Mouse (Mus musculus): ENCODE data around the gene Gm20388. TPM values are rescaled to one million over a fixed set of nuclear protein-coding genes. Genes with fewer than 3 reads are reported as not detected.

The Gm20388 gene
- polyA plus RNA-seq, 1 experiment = 28.1 TPM

DNA sequence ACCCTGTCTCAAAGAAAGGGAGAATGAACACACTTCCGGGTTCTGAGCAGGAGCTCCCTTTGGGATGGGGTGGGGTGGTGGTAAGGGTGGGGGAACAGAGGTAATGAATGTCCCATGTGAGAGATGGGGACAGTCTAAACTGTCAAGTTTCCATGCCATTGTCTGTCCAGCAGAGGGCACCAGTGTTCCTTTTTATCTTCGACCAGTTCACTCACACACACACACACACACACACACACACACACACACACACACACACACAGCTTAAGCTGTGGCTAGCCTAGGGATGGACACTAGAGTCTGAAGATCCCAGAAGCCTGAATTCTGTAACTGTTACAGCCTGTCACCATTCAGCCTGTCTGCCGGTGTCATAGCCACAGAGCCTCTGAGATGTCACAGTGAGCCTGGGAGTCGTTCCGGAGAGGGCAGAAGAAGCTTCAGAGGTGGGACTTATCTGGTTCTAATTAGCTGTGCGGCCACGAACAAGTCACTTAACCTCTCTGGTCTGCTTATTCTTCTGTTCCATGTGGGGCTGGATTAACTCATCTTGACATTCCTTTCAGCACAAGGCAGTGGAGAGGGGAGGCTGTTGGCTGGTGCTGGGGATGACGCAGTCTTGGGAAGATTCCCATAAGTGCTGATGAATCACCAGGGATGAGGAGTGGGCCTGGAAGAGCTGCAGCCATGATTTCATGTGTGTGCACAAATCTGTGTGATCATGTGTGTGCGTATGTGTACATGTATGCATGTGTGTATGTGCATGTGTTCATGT, 910.9 kb downstream of the Gm20388 start:
- Histone ChIP-seq H3K9me3 (replicated peaks; ENCODE audit: control insufficient read depth, insufficient read depth, low read length, poor library complexity, severe bottlenecking) (no peaks in the 10 kb centered on the region), H3K9ac (ENCODE audit: low read depth, poor library complexity, severe bottlenecking) (no peak overlapping the region), H3K36me3 (ENCODE audit: control insufficient read depth, insufficient read depth, low read length, poor library complexity, severe bottlenecking) (no peaks in the 10 kb centered on the region), H3K27me3 (ENCODE audit: control insufficient read depth, insufficient read depth, low read length, poor library complexity, severe bottlenecking) (no peaks in the 10 kb centered on the region), H3K27ac (ENCODE audit: insufficient read depth, low read length) (no peak overlapping the region), H3K4me3 (ENCODE audit: low read depth, low read length) (no peak overlapping the region), H3K4me1 (ENCODE audit: control insufficient read depth, insufficient read depth, low read length) (no peaks in the 10 kb centered on the region)
- TF ChIP-seq EP300 (IDR thresholded peaks at IDR 0.05; ENCODE audit: insufficient read depth, low read depth, low read length) (no peak), POLR2A (IDR thresholded peaks at IDR 0.05; ENCODE audit: insufficient read depth, low read length) (no peak), CTCF (IDR thresholded peaks at IDR 0.05; ENCODE audit: low read depth, low read length) (peak; percentile 49)

GRCm38 (mm10) chr8:120823331-120823730, 912.7 kb downstream of the Gm20388 start:
- TF ChIP-seq CTCF (IDR thresholded peaks at IDR 0.05; ENCODE audit: low read depth, low read length) (no peak), POLR2A (IDR thresholded peaks at IDR 0.05; ENCODE audit: insufficient read depth, low read length) (no peak), EP300 (IDR thresholded peaks at IDR 0.05; ENCODE audit: insufficient read depth, low read depth, low read length) (no peak)
- no peaks in the 10 kb centered on the region for H3K36me3 ChIP-seq (ENCODE audit: control insufficient read depth, insufficient read depth, low read length, poor library complexity, severe bottlenecking)
- no peaks in the 10 kb centered on the region for H3K9me3 ChIP-seq (replicated peaks; ENCODE audit: control insufficient read depth, insufficient read depth, low read length, poor library complexity, severe bottlenecking)
- H3K9ac ChIP-seq (ENCODE audit: low read depth, poor library complexity, severe bottlenecking) = no peak overlapping the region
- H3K27me3 ChIP-seq (ENCODE audit: control insufficient read depth, insufficient read depth, low read length, poor library complexity, severe bottlenecking) = no peaks in the 10 kb centered on the region
- H3K4me3 ChIP-seq (ENCODE audit: low read depth, low read length) = no peak overlapping the region
- peaks cover 3% of the 10 kb centered on the region for H3K4me1 ChIP-seq (ENCODE audit: control insufficient read depth, insufficient read depth, low read length)
- no peak overlapping the region for H3K27ac ChIP-seq (ENCODE audit: insufficient read depth, low read length)

DNA sequence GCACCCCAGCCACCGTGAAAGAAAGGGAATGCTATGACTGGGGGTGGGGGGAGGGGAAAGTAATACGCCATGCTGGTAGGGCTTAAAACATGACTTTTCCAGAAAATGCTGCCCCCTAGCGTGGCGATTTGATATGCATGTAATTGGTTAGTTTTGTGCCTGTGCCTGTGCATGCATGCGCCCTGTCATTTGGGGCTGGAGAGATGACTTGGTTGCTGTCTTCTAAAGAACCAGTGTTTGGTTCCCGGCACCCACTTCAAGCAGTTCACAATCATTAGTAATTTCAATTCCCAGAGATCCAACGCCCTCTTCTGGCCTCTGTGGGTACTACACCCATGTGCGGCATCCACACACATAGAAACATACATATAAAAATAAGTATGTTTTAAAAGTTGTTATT, 913.2 kb downstream of the Gm20388 start:
- no peak overlapping the region for H3K27ac ChIP-seq (ENCODE audit: insufficient read depth, low read length)

GRCm38 (mm10) chr8:120824638-120825037, 914.0 kb downstream of the Gm20388 start:
- Histone ChIP-seq H3K9me3 (replicated peaks; ENCODE audit: control insufficient read depth, insufficient read depth, low read length, poor library complexity, severe bottlenecking) (no peaks in the 10 kb centered on the region), H3K9ac (ENCODE audit: low read depth, poor library complexity, severe bottlenecking) (no peak overlapping the region), H3K4me1 (ENCODE audit: control insufficient read depth, insufficient read depth, low read length) (peaks cover 3% of the 10 kb centered on the region), H3K36me3 (ENCODE audit: control insufficient read depth, insufficient read depth, low read length, poor library complexity, severe bottlenecking) (no peaks in the 10 kb centered on the region), H3K27ac (ENCODE audit: insufficient read depth, low read length) (no peak overlapping the region), H3K4me3 (ENCODE audit: low read depth, low read length) (no peak overlapping the region), H3K27me3 (ENCODE audit: control insufficient read depth, insufficient read depth, low read length, poor library complexity, severe bottlenecking) (no peaks in the 10 kb centered on the region)
- TF ChIP-seq POLR2A (IDR thresholded peaks at IDR 0.05; ENCODE audit: insufficient read depth, low read length) (no peak), EP300 (IDR thresholded peaks at IDR 0.05; ENCODE audit: insufficient read depth, low read depth, low read length) (no peak), CTCF (IDR thresholded peaks at IDR 0.05; ENCODE audit: low read depth, low read length) (no peak)

More for the DNA sequence above, 913.2 kb downstream of the Gm20388 start:
- Histone ChIP-seq H3K27me3 (ENCODE audit: control insufficient read depth, insufficient read depth, low read length, poor library complexity, severe bottlenecking) (no peaks in the 10 kb centered on the region), H3K9me3 (replicated peaks; ENCODE audit: control insufficient read depth, insufficient read depth, low read length, poor library complexity, severe bottlenecking) (no peaks in the 10 kb centered on the region), H3K4me3 (ENCODE audit: low read depth, low read length) (no peak overlapping the region), H3K9ac (ENCODE audit: low read depth, poor library complexity, severe bottlenecking) (no peak overlapping the region), H3K4me1 (ENCODE audit: control insufficient read depth, insufficient read depth, low read length) (peaks cover 3% of the 10 kb centered on the region), H3K36me3 (ENCODE audit: control insufficient read depth, insufficient read depth, low read length, poor library complexity, severe bottlenecking) (no peaks in the 10 kb centered on the region)
- TF ChIP-seq CTCF (IDR thresholded peaks at IDR 0.05; ENCODE audit: low read depth, low read length) = peak; percentile 31
- TF ChIP-seq EP300 (IDR thresholded peaks at IDR 0.05; ENCODE audit: insufficient read depth, low read depth, low read length) = no peak
- no peak for TF ChIP-seq POLR2A (IDR thresholded peaks at IDR 0.05; ENCODE audit: insufficient read depth, low read length)

DNA sequence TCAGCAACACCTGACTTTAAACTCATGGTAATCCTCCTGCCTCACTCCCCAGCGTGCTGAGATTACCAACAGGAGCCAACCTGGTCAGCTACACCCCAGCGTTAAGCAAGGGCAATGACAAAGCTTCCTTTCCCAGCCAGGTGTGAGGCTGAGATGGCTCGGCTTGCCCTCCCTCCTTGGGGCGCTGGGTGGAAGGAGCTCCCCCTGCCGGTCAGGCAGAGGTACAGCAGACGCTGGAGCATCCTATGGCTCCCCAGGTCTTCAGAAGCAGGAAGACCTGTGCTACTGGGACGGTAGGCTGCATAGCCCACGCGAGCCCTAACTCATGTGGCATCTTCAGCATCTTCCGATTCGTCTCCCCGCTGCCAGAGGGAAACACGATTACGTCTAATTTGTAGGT, 917.6 kb downstream of the Gm20388 start:
- no peaks in the 10 kb centered on the region for H3K27me3 ChIP-seq (ENCODE audit: control insufficient read depth, insufficient read depth, low read length, poor library complexity, severe bottlenecking)
- TF ChIP-seq CTCF (IDR thresholded peaks at IDR 0.05; ENCODE audit: low read depth, low read length) (peak; percentile 99), EP300 (IDR thresholded peaks at IDR 0.05; ENCODE audit: insufficient read depth, low read depth, low read length) (no peak)
- H3K4me1 ChIP-seq (ENCODE audit: control insufficient read depth, insufficient read depth, low read length) = peaks cover 3% of the 10 kb centered on the region
- H3K9me3 ChIP-seq (replicated peaks; ENCODE audit: control insufficient read depth, insufficient read depth, low read length, poor library complexity, severe bottlenecking) = no peaks in the 10 kb centered on the region
- H3K27ac ChIP-seq (ENCODE audit: insufficient read depth, low read length) = no peak overlapping the region
- no peaks in the 10 kb centered on the region for H3K36me3 ChIP-seq (ENCODE audit: control insufficient read depth, insufficient read depth, low read length, poor library complexity, severe bottlenecking)
- no peak overlapping the region for H3K4me3 ChIP-seq (ENCODE audit: low read depth, low read length)
- no peak overlapping the region for H3K9ac ChIP-seq (ENCODE audit: low read depth, poor library complexity, severe bottlenecking)

GRCm38 (mm10) chr8:120830661-120831060, 920.0 kb downstream of the Gm20388 start:
- TF ChIP-seq EP300 (IDR thresholded peaks at IDR 0.05; ENCODE audit: insufficient read depth, low read depth, low read length) = no peak
- TF ChIP-seq POLR2A (IDR thresholded peaks at IDR 0.05; ENCODE audit: insufficient read depth, low read length) = no peak
- TF ChIP-seq CTCF (IDR thresholded peaks at IDR 0.05; ENCODE audit: low read depth, low read length) = no peak
- Histone ChIP-seq H3K27me3 (ENCODE audit: control insufficient read depth, insufficient read depth, low read length, poor library complexity, severe bottlenecking) (no peaks in the 10 kb centered on the region), H3K36me3 (ENCODE audit: control insufficient read depth, insufficient read depth, low read length, poor library complexity, severe bottlenecking) (no peaks in the 10 kb centered on the region), H3K4me1 (ENCODE audit: control insufficient read depth, insufficient read depth, low read length) (peaks cover 3% of the 10 kb centered on the region), H3K9me3 (replicated peaks; ENCODE audit: control insufficient read depth, insufficient read depth, low read length, poor library complexity, severe bottlenecking) (no peaks in the 10 kb centered on the region), H3K27ac (ENCODE audit: insufficient read depth, low read length) (no peak overlapping the region), H3K4me3 (ENCODE audit: low read depth, low read length) (no peak overlapping the region), H3K9ac (ENCODE audit: low read depth, poor library complexity, severe bottlenecking) (no peak overlapping the region)

Data from ES-Bruce4 (cell line).